In the genomic region with DNA sequence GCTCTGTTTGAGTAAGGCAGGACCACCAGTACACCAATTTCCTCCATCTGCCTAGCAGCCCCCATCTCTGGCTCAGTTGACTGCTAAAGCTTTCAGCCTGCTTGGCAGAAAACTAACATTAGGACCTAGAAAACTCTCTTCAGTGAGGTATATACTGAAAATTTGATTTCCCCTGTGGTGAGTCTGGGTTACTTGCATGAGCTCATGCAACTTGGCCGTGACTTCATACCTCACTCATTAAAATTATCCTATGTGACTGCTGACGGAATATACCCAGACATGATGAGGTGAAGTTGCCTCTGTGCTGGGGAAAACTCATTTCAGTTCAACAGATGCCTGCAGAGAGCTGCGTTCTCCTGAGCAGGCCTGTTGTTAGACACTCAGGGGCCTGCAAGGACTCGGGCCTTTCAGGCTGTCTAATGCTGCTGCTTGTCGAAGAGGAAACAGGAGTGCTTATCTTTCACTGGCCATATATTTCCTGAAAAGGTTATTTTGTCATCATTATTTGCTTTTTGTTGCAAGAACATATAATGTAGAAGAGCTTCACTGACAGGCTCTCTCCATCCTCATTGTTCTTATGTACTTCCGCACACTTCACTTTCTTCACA, we compare ENCODE assay signal across 22 mouse cellular contexts.
DNase-seq lines count a peak whose midpoint lies in the region; ATAC-seq lines count a peak whose summit lies in the region.
"Had no signal": no experiment of that assay in that cellular context is flagged by ENCODE, and none has a peak within 500 bp of the region (broad histone marks: within the 10 kb centered on the region; RNA-seq: fewer than 3 reads in every experiment).

No protein-coding gene starts in this region.

- no peak overlapping the region for H3K9ac ChIP-seq in limb, embryonic 11.5 days (ENCODE audit: low read length)
- no peak overlapping the region for H3K9ac ChIP-seq in embryonic facial prominence, embryonic 12.5 days
- H3K9ac ChIP-seq in limb, embryonic 12.5 days (replicated peaks), result no peak overlapping the region
- no peak overlapping the region for H3K9ac ChIP-seq in liver, embryonic 13.5 days
- H3K9ac ChIP-seq in hindbrain, embryonic 16.5 days (ENCODE audit: low read depth, low read length), result no peak overlapping the region
- H3K9ac ChIP-seq: hindbrain, embryonic 12.5 days; midbrain, embryonic 13.5 days; neural tube, embryonic 12.5 days had no signal

- no peak overlapping the region for H3K4me3 ChIP-seq in limb, embryonic 11.5 days (ENCODE audit: low read depth, low read length)
- H3K4me3 ChIP-seq in limb, embryonic 10.5 days, result no peak overlapping the region
- H3K4me3 ChIP-seq in embryonic facial prominence, embryonic 12.5 days, result no peak overlapping the region
- H3K4me3 ChIP-seq in limb, embryonic 12.5 days (replicated peaks), result no peak overlapping the region
- no peak overlapping the region for H3K4me3 ChIP-seq in liver, embryonic 13.5 days (replicated peaks)
- no peak overlapping the region for H3K4me3 ChIP-seq in hindbrain, embryonic 16.5 days (ENCODE audit: low read length)
- H3K4me3 ChIP-seq: hindbrain, embryonic 12.5 days; left cerebral cortex, adult 2 months; midbrain, embryonic 13.5 days; neural tube, embryonic 12.5 days had no signal

- H3K36me3 ChIP-seq in limb, embryonic 11.5 days (ENCODE audit: control insufficient read depth, insufficient read depth, low read length), result no peaks in the 10 kb centered on the region
- H3K36me3 ChIP-seq in limb, embryonic 10.5 days, result peaks cover 9% of the 10 kb centered on the region
- no peaks in the 10 kb centered on the region for H3K36me3 ChIP-seq in embryonic facial prominence, embryonic 12.5 days
- H3K36me3 ChIP-seq in limb, embryonic 12.5 days, result no peaks in the 10 kb centered on the region
- no peaks in the 10 kb centered on the region for H3K36me3 ChIP-seq in liver, embryonic 13.5 days
- no peaks in the 10 kb centered on the region for H3K36me3 ChIP-seq in hindbrain, embryonic 16.5 days (ENCODE audit: control insufficient read depth, insufficient read depth, low read length)
- H3K36me3 ChIP-seq: hindbrain, embryonic 12.5 days; midbrain, embryonic 13.5 days; neural tube, embryonic 12.5 days had no signal

- no peak overlapping the region for H3K4me2 ChIP-seq in limb, embryonic 11.5 days (ENCODE audit: low read depth, severe bottlenecking)
- no peak overlapping the region for H3K4me2 ChIP-seq in embryonic facial prominence, embryonic 12.5 days (replicated peaks)
- H3K4me2 ChIP-seq in limb, embryonic 12.5 days, result no peak overlapping the region
- H3K4me2 ChIP-seq in liver, embryonic 13.5 days, result no peak overlapping the region
- no peak overlapping the region for H3K4me2 ChIP-seq in hindbrain, embryonic 16.5 days (ENCODE audit: low read length)
- H3K4me2 ChIP-seq: hindbrain, embryonic 12.5 days; midbrain, embryonic 13.5 days; neural tube, embryonic 12.5 days had no signal

- peak; percentile 54; the same call in 1 of the 2 replicates for ATAC-seq in limb, embryonic 11.5 days (ENCODE audit: insufficient number of reproducible peaks, low FRiP score, low TSS enrichment, low read depth)
- ATAC-seq in embryonic facial prominence, embryonic 12.5 days (ENCODE audit: insufficient number of reproducible peaks, insufficient read depth, low FRiP score, low TSS enrichment), result no peak
- peak; percentile 79; the same call in 1 of the 2 replicates for ATAC-seq in limb, embryonic 12.5 days (ENCODE audit: insufficient number of reproducible peaks, insufficient read depth, low FRiP score, low TSS enrichment, low read depth)
- peak; percentile 57 for ATAC-seq in liver, embryonic 13.5 days (ENCODE audit: low read depth)
- ATAC-seq in hindbrain, embryonic 16.5 days, result no peak
- ATAC-seq: inflammation-experienced regulatory T-cells, adult 6 months; midbrain, embryonic 13.5 days had no signal

- 0 out of 2 replicates have a peak overlapping the region, but pooled peaks have one; percentile 18 for H3K27ac ChIP-seq in limb, embryonic 11.5 days (replicated peaks; ENCODE audit: low read depth, low read length)
- no peak overlapping the region for H3K27ac ChIP-seq in limb, embryonic 10.5 days
- H3K27ac ChIP-seq in embryonic facial prominence, embryonic 12.5 days, result peak overlapping the region; percentile 24; the same call in 1 of the 2 replicates
- peak overlapping the region; percentile 66 for H3K27ac ChIP-seq in limb, embryonic 12.5 days
- H3K27ac ChIP-seq in liver, embryonic 13.5 days, result no peak overlapping the region
- no peak overlapping the region for H3K27ac ChIP-seq in hindbrain, embryonic 16.5 days (ENCODE audit: low read depth, low read length)
- H3K27ac ChIP-seq: hindbrain, embryonic 12.5 days; left cerebral cortex, adult 2 months; midbrain, embryonic 13.5 days; neural tube, embryonic 12.5 days had no signal

- WGBS in limb, embryonic 11.5 days, result 75% methylated on average over 6 of the region's 6 CpGs
- 81% methylated on average over 6 of the region's 6 CpGs for WGBS in limb, embryonic 10.5 days
- 71% methylated on average over 6 of the region's 6 CpGs for WGBS in embryonic facial prominence, embryonic 12.5 days
- 58% methylated on average over 6 of the region's 6 CpGs for WGBS in limb, embryonic 12.5 days
- 32% methylated on average over 6 of the region's 6 CpGs for WGBS in liver, embryonic 13.5 days (ENCODE audit: insufficient replicate concordance)
- 82% methylated on average over 6 of the region's 6 CpGs for WGBS in hindbrain, embryonic 16.5 days

- H3K27me3 ChIP-seq in limb, embryonic 11.5 days (ENCODE audit: control insufficient read depth, insufficient read depth, low read length), result no peaks in the 10 kb centered on the region
- H3K27me3 ChIP-seq in limb, embryonic 10.5 days (ENCODE audit: low read depth, poor library complexity, severe bottlenecking), result no peaks in the 10 kb centered on the region
- H3K27me3 ChIP-seq in embryonic facial prominence, embryonic 12.5 days, result no peaks in the 10 kb centered on the region
- H3K27me3 ChIP-seq in limb, embryonic 12.5 days, result no peaks in the 10 kb centered on the region
- H3K27me3 ChIP-seq in liver, embryonic 13.5 days, result no peaks in the 10 kb centered on the region
- H3K27me3 ChIP-seq in hindbrain, embryonic 16.5 days (replicated peaks; ENCODE audit: control insufficient read depth, insufficient read depth, low read length), result no peaks in the 10 kb centered on the region
- H3K27me3 ChIP-seq: hindbrain, embryonic 12.5 days; midbrain, embryonic 13.5 days; neural tube, embryonic 12.5 days had no signal

- DNase-seq in limb, embryonic 11.5 days (ENCODE audit: low spot score), result no peak
- no peak for DNase-seq in limb, embryonic 10.5 days (ENCODE audit: low spot score)
- DNase-seq in liver, embryonic 13.5 days, result no peak
- DNase-seq in gastrocnemius, postnatal 4 days (ENCODE audit: low spot score in 2 of 2), result no peak
- no peak for DNase-seq in cerebellum, adult 11 months
- DNase-seq: adrenal gland, postnatal 36 days; B cell, adult 2 months; cerebellum, adult 8-10 months; heart, adult 11 months; kidney, adult 2 months; kidney, postnatal 25 days; lung, postnatal 4 days; right cerebral cortex, adult 18-20 months; thymus, postnatal 36 days had no signal

- H3K4me1 ChIP-seq in limb, embryonic 11.5 days (ENCODE audit: control insufficient read depth, insufficient read depth, low read length), result no peaks in the 10 kb centered on the region
- peaks cover 26% of the 10 kb centered on the region for H3K4me1 ChIP-seq in limb, embryonic 10.5 days
- peaks cover 6% of the 10 kb centered on the region; the same call in 1 of the 2 replicates for H3K4me1 ChIP-seq in embryonic facial prominence, embryonic 12.5 days
- peaks cover 26% of the 10 kb centered on the region for H3K4me1 ChIP-seq in limb, embryonic 12.5 days (replicated peaks)
- H3K4me1 ChIP-seq in liver, embryonic 13.5 days (replicated peaks), result peaks cover 5% of the 10 kb centered on the region; the same call in 1 of the 2 replicates
- no peaks in the 10 kb centered on the region; the same call in 1 of the 2 replicates for H3K4me1 ChIP-seq in hindbrain, embryonic 16.5 days (ENCODE audit: control insufficient read depth, insufficient read depth, low read depth, low read length)
- H3K4me1 ChIP-seq: hindbrain, embryonic 12.5 days; neural tube, embryonic 12.5 days had no signal

- H3K9me3 ChIP-seq in limb, embryonic 11.5 days (ENCODE audit: control insufficient read depth, low read length), result no peaks in the 10 kb centered on the region
- no peaks in the 10 kb centered on the region for H3K9me3 ChIP-seq in limb, embryonic 10.5 days (replicated peaks)
- no peaks in the 10 kb centered on the region for H3K9me3 ChIP-seq in embryonic facial prominence, embryonic 12.5 days
- H3K9me3 ChIP-seq in limb, embryonic 12.5 days, result no peaks in the 10 kb centered on the region
- no peaks in the 10 kb centered on the region for H3K9me3 ChIP-seq in liver, embryonic 13.5 days (replicated peaks)
- H3K9me3 ChIP-seq in hindbrain, embryonic 16.5 days (ENCODE audit: control insufficient read depth, low read length), result no peaks in the 10 kb centered on the region
- H3K9me3 ChIP-seq: hindbrain, embryonic 12.5 days; midbrain, embryonic 13.5 days; neural tube, embryonic 12.5 days had no signal

Comparison
In these comparisons a context has a peak if more than half of its experiments do, and no peak if none do; other contexts are left out.
1. H3K27ac ChIP-seq: peak in limb, embryonic 11.5 days (single experiment), embryonic facial prominence, embryonic 12.5 days (single experiment) and limb, embryonic 12.5 days (single experiment); none in limb, embryonic 10.5 days (single experiment), liver, embryonic 13.5 days (single experiment) and hindbrain, embryonic 16.5 days (single experiment).
2. ATAC-seq: peak in limb, embryonic 11.5 days (single experiment), limb, embryonic 12.5 days (single experiment) and liver, embryonic 13.5 days (single experiment); none in embryonic facial prominence, embryonic 12.5 days (single experiment) and hindbrain, embryonic 16.5 days (single experiment).